Mouse (Mus musculus) thymus, postnatal 14 days (tissue): ENCODE data around the gene Ldhc.
"Not testable (repeated sequence)": the region's sequence is repeated elsewhere in the genome, so short reads cannot be mapped to it uniquely, and the experiment has no call there.

Source experiments
- DNase-seq: peaks from one replicate; pipeline ENCODE4 v3.0.0; 2021

Ldhc gene

DNA sequence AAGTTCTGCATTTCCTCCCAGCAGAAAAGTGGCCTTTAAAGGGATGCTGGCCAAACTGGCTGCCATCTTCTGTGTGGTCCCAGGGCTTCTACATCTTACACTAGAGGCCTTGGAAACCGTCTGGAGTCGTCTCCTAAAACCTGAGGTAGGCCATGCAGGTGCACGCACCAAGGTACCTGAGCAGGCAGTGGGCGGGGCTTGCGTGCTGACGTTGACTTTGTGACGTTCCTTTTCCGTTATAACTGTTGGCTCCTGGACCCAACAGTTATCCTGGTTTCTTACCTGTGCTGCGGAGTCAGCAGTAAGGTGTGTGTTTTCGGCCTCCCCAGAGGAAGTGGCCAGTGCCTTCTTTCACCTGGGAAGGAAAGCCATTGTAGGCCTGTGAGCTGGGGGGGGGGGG lies at the start of gene Ldhc:
Ldhc (plus strand) TSS at position 208 of the 400 bp plus-strand sequence.
- DNase-seq = no peak

DNA sequence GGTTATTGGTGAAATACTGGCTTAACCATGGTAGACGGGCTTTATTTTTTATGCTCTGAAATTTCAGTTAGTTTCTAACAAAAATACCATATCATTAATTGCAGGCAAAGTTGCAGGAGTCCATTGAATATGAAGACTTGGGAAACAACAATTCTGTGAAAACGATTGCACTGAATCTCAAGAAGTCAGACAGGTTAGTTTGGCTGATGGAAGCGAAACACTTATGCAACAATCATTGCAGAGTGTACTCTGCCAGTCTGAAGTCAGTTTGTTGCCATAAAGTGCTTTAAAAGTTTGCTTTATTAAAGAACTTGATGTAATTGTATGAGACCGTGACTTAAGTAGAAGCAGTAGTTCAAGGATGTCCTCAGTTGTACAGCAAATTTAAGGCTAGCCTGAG lies 47.0 kb upstream of the Ldhc start:
- DNase-seq = no peak

DNA sequence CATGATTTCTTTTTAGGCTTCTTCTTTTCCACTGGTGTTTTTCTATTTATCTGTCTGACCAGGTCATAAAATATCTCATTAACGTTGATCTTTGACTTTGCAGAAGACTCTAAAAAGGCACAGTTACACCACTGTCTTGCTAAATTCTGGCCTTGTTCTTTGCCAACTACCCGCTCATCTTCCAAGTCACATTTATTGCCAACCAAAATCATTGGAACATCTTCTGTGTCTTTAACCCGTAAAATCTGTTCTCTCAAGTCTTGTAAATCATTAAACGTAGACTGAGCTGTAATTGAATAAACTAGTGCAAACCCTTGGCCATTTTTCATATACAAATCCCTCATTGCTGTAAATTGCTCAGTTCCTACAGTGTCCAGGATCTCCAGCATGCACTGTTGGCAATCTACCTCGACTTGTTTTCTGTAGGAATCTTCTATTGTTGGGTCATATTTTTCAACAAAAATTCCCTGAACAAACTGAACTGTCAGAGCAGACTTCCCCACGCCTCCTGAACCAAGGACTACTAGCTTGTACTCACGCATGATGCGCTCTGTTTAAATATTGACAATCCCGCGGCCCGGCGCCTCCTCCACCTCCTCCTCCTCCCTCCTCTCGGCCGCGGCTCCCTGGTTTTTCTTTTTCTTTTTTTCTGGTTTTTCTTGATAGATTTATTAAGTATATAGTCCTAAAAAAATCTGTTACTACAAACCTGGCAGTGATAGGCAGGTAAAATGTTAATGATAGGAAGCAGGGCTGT lies 39.9 kb upstream of the Ldhc start:
- DNase-seq = not testable (repeated sequence)

DNA sequence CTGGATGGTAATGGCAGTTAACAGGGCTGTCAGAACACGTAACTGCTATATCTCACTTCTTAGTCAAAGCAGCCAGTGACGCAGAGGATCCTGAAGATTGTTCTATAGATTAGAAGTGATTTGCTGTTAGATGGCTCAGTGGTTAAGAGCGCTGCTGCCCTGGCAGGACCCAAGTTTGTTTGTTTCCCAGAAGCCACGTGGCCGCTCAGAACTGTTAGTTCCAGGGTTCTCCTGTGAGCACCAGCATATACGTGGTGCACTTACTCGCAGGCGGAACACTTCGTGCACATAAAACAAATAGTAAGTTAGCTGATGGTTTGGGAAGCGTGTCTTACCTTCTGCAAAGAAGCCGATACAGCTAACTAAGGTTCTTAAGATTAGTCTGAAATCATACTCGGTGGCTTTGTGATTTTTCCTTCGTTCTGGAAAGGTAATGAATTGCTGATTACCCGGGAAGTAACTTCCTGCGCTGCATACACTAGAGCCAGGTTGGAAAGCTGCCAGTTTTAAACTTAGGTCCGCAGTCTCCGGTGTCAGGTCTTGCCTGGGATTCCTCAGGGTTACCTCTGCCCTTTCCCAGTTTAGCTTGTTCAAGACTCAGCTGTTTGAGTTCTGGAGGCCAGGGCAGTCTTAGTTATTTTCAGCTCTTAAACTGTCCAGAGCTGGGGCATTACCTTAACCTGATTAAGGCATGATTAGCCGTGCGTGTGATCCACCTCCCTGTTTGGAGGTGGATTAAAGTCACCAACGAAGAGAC lies 33.8 kb upstream of the Ldhc start:
- no peak for DNase-seq

DNA sequence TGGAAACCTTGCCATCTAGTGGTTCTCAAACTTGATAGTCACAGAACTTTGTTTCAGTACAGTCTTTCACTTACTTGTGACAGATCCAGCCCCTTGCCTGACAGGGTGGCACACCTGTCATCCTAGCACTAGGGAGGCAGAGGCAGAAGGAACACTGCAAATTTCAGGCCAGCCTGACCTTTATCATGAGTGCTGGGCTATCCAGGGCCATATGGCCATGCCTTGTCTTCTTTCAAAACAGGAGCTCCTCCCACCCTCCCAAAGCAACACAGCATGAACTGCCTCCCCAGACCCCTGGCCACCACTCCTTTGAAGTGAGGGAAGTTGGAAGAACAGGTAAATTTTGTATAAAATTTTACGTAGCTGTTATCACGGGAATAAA lies 33.2 kb upstream of the Ldhc start:
- no peak for DNase-seq

DNA sequence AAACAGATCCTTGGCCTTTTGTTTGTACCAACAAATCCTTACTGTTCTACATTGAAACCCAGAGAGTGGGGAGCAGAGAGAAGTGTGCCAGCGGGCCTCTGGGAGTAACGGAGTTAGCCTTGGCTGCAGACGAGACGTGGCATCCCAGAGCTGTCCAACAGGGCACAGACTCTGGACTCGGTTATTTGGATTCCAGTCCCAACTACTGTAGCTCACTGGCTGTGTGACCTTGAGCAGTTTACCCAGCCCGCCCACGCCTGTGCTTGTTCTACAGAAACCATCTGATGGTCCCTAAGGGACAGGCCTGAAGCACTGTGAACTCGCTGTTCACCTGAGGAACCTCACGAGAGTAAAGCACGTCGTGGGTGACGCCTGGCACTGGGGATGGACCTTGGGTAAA lies 31.1 kb upstream of the Ldhc start:
- no peak for DNase-seq

DNA sequence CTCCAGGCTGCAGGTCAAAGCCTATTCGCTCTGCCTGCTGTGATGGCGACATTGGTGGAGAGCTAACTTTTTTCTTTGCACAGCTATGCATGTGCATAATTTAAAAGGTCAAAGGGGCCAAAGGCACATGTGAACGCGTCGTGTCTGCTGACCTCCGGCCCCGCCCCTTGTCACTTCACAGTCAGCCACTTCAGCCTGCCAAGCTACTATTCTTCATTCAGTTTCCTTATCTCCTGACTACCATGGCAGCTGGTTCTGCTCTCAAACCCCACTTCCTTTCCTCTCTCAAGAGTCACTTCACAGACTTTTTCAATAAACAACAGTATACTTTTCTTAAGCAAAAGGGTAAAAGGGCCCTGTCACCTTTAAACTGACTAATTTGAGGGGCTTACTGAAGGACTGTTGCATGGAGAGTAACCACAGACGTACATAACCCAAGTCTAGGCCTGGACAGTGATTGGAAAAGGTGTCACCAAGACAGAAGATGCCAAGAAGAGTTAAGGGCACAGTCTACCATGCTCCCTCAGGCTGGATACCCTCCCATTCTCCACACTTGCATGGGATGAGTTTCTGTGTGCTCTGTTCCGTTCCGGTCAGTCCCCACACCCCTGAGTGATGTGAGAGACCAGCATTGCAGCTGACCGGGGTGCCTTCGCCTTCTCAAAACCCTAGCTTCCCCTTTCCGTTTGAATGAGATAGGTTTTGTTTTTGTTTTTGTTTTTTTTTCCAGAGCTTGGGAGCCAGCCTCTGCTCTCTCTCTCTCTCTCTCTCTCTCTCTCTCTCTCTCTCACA lies 30.0 kb upstream of the Ldhc start:
- DNase-seq = peak; percentile 58

DNA sequence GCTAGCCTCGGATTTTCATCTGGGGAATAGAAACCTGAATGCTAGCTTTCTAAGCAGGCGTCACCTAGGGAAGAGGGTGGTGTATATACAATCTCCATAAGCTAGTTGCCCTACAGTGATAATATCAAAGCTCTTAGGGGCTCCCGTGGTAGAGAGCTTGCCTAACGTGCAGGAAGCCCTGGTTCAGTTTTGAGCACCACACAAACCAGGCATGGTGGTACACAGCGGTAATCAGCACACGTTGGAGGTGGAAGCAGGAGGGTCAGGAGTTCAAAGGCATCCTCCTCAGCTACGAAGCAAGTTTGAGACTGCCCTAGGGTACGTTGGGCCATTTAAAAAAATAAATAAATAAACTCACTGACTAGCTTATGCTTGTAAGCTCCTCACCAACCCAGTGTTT lies 29.3 kb upstream of the Ldhc start:
- no peak for DNase-seq

DNA sequence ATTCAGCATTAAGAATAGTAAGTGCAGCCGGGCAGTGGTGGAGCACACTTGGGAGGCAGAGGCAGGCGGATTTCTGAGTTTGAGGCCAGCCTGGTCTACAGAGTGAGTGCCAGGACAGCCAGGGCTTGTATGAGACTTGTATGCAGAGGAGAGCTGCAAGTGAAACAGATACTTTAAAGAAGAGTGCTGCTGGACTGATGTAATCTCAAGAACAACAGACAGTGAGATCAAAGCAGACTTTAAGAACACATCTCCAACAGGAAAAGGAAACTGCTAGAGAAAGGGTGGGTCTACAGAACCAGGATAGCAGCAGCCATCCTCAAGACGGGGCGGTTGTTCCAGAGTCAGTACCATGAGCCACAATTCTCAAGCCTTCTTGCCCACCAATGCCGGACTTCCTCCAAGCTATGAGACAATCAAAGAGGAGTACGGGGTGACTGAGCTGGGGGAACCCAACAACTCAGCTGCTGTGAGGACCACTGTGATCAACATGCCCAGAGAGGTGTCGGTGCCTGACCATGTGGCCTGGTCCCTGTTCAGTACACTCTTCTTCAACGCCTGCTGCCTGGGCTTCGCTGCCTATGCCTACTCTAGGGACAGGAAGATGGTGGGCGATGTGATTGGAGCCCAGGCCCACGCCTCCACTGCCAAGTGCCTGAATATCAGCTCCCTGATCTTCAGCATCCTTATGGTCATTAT lies 28.7 kb upstream of the Ldhc start:
- peak; percentile 31 for DNase-seq

DNA sequence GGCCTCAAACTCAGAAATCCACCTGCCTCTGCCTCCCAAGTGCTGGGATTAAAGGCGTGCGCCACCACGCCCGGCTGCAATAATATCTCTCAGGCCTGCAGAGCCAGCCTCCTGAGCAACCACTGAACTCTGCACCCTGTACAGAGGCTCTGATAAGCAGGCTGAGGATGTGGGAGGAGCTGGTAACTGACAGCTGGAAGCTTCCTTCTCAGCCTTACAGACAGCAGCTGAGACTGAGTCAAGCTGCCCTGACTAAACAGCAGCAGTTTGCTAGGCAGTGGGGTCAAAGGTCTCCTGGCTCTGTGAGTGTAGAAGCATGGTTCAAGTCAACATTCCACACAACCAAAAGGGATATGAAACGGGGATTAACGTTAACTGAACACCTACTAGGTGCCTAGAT lies 27.7 kb upstream of the Ldhc start:
- peak; percentile 80 for DNase-seq

DNA sequence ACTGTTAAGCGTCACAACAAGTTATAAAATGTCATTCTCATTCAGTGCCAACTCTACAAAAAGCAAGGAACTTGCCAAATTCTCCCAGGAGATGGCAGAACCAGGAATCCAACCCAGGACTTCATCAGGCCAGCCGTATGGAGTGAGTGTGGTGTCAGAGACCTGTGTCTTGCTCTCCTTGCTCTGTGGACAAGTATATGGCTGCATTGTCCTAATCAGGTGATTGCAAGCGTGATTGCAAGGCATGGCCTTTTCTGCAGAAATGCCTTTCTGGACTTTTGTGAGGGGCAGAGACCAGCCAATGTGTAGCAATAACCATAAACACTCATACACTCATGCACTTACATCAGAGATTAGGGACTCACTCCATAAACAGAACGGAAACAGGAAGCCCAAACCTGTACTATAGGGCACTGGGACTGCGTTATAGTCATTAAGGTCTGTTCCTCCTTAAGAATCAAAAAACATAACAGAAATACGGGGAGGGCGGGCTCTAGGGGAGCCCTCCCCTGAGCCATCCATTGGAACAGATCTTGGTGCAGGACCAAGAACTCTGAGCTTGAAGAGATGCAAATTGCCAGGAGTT lies 27.2 kb upstream of the Ldhc start:
- DNase-seq = no peak

DNA sequence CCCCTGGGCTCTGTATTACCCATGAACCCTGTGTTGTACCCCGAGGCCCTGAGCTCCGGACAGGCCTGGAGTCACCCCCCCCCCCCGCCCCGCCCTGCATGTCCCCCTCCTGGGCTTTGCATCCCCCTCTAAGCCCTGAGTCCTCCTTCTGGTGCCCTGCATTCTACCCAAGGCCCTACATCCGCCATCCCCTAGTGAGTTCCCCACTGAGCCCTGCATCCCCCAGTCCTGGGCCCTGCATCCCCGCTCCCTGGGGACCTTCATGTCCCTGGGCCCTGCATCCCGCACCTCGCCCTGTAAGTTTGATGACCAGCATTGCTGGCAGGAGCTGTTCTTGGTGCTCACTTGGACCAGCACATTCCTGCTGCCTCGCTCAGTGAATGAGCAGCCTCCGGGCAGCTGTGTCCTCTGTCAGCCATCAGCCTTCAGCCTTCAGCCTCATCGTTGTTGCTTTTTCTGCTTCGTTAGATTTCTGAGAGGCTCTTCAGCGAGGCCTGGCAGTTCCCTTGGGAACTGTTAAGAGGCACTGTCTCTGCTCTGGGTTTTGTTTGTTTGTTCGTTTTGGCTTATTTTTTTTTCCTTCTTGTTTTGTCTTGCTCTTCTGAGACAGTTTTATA lies 25.9 kb upstream of the Ldhc start:
- DNase-seq = no peak

DNA sequence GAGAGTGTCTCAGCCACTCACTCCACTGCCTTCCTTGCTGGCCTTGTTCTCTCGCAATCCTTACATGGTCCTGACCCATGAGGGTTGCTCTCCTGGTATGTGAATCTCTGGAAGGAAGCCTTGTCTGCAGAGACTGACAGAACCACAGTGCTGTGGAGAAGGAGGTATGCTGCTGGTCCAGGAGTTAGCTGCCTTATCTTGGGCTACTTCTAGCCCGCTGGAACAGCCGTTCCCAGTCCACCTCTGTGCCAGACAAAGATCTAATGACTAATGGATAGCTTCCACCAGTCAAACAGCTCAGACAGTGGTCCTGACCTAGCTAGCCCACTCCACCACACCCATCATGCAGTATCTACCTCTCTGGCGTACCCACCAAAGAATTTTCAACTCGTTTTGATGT lies 24.6 kb upstream of the Ldhc start:
- no peak for DNase-seq

DNA sequence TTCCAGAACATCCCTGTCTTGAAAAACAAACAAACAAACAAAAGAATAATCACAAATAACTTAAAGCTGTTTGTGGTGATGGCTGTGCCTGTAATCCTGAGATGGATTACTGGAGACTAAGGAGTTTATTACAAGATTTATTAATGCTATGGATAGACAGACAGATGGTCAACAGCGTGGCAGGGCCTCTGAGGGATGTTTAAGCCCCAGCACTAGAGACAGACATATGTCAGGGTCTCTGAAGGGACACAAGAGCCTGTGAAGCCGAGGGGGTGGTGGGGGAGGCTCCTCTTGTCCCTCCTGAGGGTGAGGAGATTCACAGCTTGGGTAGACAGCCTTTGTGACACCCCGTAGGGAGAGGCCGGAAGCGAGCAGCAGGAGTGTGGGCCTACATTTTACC lies 23.9 kb upstream of the Ldhc start:
- no peak for DNase-seq

DNA sequence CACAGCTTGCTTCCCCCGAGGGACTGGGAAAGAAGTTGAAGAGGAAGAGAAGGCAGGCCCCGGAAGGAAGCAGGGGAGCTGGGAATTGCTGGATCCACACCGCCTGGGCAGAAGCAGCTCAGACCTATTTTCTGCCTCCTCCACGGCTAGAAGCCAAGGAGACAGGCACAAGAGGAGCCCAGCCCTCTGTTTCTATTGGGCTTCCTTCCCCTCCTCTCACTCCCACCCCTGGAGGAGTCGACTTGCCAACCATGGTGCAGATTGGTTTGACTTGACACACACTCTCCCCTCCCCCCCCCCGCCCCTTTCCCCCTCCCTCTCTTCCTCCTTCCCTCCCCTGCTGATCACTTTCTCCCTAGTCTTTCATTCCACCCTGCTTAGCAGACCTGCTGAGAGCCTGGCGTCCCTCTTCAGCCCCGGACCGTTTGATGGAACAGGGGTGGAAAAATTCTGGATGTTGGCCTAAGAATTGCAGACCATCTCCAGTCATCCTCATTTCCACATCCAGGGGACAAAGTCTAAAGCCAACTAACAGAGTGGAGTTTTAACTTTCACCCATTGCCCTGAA lies 22.8 kb upstream of the Ldhc start:
- peak; percentile 48 for DNase-seq

DNA sequence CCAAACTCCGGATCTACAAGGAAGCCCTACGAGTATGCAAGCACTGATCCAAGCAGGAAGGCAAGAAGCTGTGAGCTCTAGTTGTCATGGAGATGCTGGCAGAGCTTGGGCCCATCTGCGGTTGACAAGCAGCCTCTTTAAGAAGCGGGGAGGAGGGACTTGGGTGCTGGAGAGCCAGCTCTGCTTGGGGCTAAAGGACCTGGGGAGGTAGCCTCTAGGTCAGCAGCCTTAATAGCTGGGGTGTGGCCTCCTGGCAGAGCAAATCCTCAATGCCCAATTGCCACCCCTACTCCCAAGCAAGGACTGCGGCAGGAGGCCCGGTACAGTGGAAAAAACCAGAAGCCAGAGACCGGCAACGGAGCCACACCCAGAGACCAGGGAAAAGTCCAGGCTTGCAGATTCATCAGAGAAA lies 22.1 kb upstream of the Ldhc start:
- peak; percentile 73 for DNase-seq

DNA sequence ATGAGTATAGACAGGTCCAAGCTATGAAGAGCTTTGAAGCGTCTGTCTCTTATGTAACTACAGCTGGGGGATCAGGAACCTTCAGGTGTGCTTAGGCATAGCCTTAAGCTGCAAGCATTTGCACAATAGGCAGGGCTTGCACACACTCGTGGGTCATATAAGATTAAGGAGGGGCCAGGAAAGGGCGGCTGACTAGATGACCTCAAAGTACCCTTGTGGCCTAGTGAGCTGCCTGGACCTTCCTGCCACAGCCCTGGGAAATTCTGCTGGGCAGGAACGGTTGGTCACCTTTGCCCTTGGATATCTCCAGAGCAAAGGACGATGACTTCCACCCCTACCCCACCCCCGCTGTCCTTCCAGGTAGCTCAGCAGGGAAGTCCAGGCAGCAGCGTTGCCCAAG lies 21.6 kb upstream of the Ldhc start:
- no peak for DNase-seq

DNA sequence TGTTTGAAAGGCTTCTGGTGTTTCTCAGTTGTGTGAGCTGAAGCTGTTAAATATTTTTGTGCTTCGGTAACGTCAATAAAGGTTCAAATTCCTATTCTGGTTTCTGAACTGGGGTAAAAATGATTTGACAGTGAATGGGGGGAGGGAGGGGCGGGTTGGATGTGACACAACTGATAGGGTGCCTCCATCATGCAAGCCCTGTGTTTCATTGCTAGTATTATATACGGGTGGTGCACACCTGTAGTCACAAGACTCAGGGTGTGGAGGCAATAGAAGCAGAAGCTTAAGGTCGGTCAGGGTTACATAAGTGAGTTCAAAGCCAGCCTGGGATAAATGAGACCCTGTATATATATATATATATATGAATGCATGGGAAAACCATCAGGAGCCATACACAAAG lies 21.1 kb upstream of the Ldhc start:
- no peak for DNase-seq

DNA sequence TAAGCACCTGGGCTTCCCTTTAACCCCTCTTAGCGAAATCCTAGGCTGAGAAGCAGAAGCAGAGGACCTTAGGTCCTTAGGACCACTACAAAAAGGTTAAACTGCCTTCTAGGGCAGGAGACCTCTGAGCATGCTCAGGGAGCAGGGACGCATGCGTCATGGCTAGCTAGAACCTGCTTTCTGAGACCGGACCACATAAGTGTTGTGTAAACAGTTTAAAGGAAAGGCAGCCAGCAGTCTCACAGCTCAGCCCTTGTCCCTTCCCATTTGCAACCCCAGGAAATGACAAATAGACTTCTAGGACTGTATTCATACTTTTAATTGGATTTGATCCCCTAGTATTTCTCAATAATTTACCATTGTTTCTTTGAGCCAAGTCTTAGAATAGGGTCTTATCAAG lies 20.7 kb upstream of the Ldhc start:
- DNase-seq = no peak

DNA sequence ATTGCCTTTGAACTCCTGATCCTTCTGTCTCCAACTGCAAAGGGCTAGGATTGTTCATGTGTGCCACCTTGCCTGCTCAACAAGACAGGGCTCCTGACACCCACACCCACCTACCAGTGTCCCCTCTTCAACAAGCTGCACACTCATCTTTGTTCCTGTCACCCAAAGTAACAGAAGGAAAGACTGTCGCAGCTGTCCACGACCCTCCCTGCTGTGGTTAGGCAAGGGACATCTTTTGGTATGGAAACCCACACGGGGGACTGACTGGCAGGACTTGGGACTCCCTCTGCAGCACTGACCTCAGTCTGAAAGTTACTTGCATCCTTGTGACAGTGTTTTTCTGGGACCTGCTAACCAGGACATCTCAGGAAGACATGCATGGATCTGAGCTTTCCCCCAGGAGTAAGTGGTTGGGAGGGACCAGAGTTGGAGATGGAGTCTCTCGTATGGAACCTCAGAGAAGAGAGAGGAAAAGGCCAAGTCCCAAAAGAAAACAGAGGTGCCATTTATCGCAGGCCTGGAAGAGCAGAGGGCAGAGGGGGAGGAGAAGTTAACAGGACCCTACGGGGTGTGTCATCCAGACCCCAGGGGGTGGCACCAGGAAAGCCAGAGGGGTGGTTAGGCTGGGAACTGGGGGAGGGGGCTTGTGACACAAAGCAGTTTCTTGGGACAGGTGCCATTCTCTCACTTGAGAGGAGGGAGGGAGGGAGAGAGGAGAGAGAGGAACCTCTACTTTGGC lies 20.0 kb upstream of the Ldhc start, which contains the start of gene Ldha:
Ldha (plus strand) TSS at position 689 of the 739 bp plus-strand sequence.
- no peak for DNase-seq

DNA sequence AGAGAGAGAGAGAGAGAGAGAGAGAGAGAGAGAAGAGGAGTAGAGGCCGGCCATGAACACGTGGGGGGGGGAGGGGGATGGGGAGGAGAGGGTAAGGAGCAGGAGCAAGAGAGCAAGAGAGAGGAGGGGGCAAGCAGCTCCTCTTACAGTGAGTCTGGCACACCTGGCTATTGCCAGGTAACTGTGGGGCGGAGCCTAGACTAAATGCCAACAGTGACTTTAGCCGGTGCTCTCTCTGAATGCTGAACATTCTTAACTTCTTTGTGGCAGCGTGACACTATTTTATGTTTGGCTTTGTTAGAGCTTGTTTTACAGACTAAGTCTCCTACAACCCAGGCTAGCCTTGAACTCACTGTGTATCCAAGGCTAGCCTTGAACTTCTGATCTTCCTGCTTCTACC lies 18.7 kb upstream of the Ldhc start:
- no peak for DNase-seq
